Mouse (Mus musculus): ENCODE measurements around the gene Trim67.

Gene Trim67

DNA sequence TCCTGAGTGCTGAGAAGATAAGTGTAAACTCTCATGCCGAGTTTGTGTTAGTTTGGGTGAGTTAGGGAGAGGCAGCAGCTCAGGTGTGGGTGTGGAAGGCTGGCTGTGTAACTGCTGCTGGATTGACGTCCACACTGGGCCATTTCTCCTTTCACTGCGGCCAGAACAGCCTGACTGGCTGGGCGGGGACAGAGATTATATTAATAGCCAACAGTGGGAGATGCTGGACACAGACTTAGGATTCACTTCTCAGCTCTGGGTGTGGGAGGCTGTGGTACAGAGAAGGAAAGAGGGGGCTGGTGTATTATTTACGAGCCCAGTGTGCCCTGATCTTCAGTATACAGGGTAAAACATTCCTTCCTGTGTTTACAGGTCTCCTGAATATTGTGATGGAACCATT lies 85.2 kb downstream of the Trim67 start:
- DNase-seq (ENCODE audit: low spot score) = no peak

DNA sequence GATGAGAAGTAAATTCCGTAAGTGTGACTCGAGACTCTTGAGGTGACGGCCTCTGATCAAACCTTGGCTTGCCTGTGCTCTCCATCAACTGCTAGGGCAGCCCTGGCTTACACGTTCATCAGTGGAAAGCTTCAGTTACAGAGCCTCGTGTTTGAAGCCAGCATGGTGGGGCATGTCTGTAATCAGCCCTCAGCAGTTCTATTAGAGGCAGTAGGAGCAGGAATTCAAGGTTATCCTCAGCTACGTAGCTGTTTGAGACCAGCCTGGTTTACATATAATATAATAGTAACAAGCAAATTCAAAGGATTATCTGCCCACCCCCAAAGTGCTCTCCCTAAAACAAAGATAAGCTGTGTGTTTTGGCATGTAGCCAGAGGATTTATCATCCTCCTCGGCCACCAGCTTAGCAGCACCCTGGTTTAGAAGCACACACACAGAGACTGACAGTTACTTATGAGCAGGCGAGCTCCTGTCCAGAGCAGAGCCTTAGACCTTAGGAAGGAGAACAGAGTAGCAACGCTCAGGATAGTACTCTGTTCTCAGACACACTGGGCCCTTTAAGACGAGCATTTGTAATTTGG lies 86.1 kb downstream of the Trim67 start:
- DNase-seq (ENCODE audit: low spot score) = no peak

All from yolk sac, embryonic 10.5 days (tissue).